Mouse (Mus musculus) intestine, postnatal 0 days (tissue): ENCODE measurements around the gene Thap11. TPM values are rescaled to one million over a fixed set of nuclear protein-coding genes. Genes with fewer than 3 reads are reported as not detected.

Source experiments
- ATAC-seq: fragments of 200-750 bp; cut with Nextera tagmentation; 2 replicates; pipeline ENCODE4 v1.8.0; 2017; ENCODE audit warnings: mild to moderate bottlenecking, moderate TSS enrichment, moderate library complexity
- H3K27ac ChIP-seq: fragments of 300-500 bp; sonication (generic); 2 replicates; pipeline ENCODE4 v1.5.1; 2014; ENCODE audit warnings: mild to moderate bottlenecking, low read depth, low read length, moderate library complexity
- H3K27me3 ChIP-seq: fragments of 300-500 bp; sonication (generic); replicated peaks from 2 replicates; pipeline ENCODE4 v1.6.1; 2014; ENCODE audit warnings: low read length, mixed read lengths; ENCODE audit not compliant: control insufficient read depth, insufficient read depth
- H3K36me3 ChIP-seq: fragments of 300-500 bp; sonication (generic); 2 replicates; pipeline ENCODE4 v1.6.1; 2014; ENCODE audit warnings: mild to moderate bottlenecking, moderate library complexity; ENCODE audit not compliant: control insufficient read depth, insufficient read depth
- H3K4me1 ChIP-seq: fragments of 300-500 bp; sonication (generic); replicated peaks from 2 replicates; pipeline ENCODE4 v1.6.1; 2014; ENCODE audit warnings: antibody characterized with exemption, low read length, mixed read lengths; ENCODE audit not compliant: control insufficient read depth, insufficient read depth
- H3K4me2 ChIP-seq: fragments of 300-500 bp; sonication (generic); replicated peaks from 2 replicates; pipeline ENCODE4 v1.6.1; 2014; ENCODE audit warnings: low read depth, mild to moderate bottlenecking, moderate library complexity
- H3K4me3 ChIP-seq: fragments of 300-500 bp; sonication (generic); 2 replicates; pipeline ENCODE4 v1.5.1; 2014; ENCODE audit warnings: low read depth, low read length
- H3K9ac ChIP-seq: fragments of 300-500 bp; sonication (generic); 2 replicates; pipeline ENCODE4 v1.6.1; 2014; ENCODE audit warnings: mild to moderate bottlenecking, low read depth, low read length
- H3K9me3 ChIP-seq: fragments of 300-500 bp; sonication (generic); 2 replicates; pipeline ENCODE4 v1.6.1; 2016; ENCODE audit warnings: mixed run types; ENCODE audit not compliant: control insufficient read depth
- CTCF ChIP-seq: sonication (generic); IDR thresholded peaks from 2 replicates; pipeline ENCODE4 v1.5.1; 2016; ENCODE audit warnings: low read depth, mild to moderate bottlenecking, control low read depth, antibody characterized with exemption, moderate library complexity
- WGBS: fragments of 180-500 bp; shearing (Covaris S2); extraction: QIAGEN DNeasy Blood & Tissue Kit; methylation state at CpG from one replicate; pipeline ENCODE4 v1.1.7; 2014; 5-methylcytosine and 5-hydroxymethylcytosine counted together
- polyA plus RNA-seq: library from polyadenylated mRNA; unstranded; fragments of >200 nt; fragmentation: Nextera tagmentation; extraction: Ambion mirVana; gene quantifications from 2 replicates; pipeline ENCODE4 v1.2.1, GENCODE M21; 2015

Thap11 gene
- polyA plus RNA-seq, 1 experiment from 2014 or later: 28.3 TPM

GRCm38 (mm10) chr8:105889756-105890465, 35.0 kb downstream of the Thap11 start:
- 0 out of 2 replicates have a peak overlapping the region, but pooled peaks have one; percentile 7 for H3K27ac ChIP-seq
- no peak overlapping the region for H3K4me3 ChIP-seq
- no peaks in the 10 kb centered on the region for H3K4me1 ChIP-seq
- 95% methylated on average over 12 of the region's 12 CpGs for WGBS
- no peak for TF ChIP-seq CTCF
- H3K9ac ChIP-seq: no peak overlapping the region
- H3K4me2 ChIP-seq: no peak overlapping the region
- H3K9me3 ChIP-seq: no peaks in the 10 kb centered on the region
- no peak for ATAC-seq
- peaks cover 76% of the 10 kb centered on the region for H3K36me3 ChIP-seq
- no peaks in the 10 kb centered on the region for H3K27me3 ChIP-seq

GRCm38 (mm10) chr8:105890870-105891269, 35.9 kb downstream of the Thap11 start:
- Histone ChIP-seq H3K27me3 (no peaks in the 10 kb centered on the region), H3K4me2 (no peak overlapping the region), H3K36me3 (peaks cover 66% of the 10 kb centered on the region), H3K4me1 (no peaks in the 10 kb centered on the region), H3K9me3 (no peaks in the 10 kb centered on the region), H3K9ac (no peak overlapping the region), H3K4me3 (no peak overlapping the region), H3K27ac (no peak overlapping the region)
- TF ChIP-seq CTCF: no peak
- 84% methylated on average over 6 of the region's 6 CpGs for WGBS
- no peak for ATAC-seq

GRCm38 (mm10) chr8:105892432-105892831, 37.5 kb downstream of the Thap11 start:
- WGBS: 88% methylated on average over 6 of the region's 6 CpGs
- Histone ChIP-seq H3K4me2 (no peak overlapping the region), H3K9ac (no peak overlapping the region), H3K27me3 (no peaks in the 10 kb centered on the region), H3K4me1 (no peaks in the 10 kb centered on the region), H3K4me3 (no peak overlapping the region), H3K9me3 (no peaks in the 10 kb centered on the region), H3K27ac (no peak overlapping the region), H3K36me3 (peaks cover 50% of the 10 kb centered on the region)
- ATAC-seq: no peak
- peak; percentile 69 for TF ChIP-seq CTCF

- Histone ChIP-seq H3K9me3 (no peaks in the 10 kb centered on the region), H3K36me3 (peaks cover 41% of the 10 kb centered on the region), H3K4me1 (no peaks in the 10 kb centered on the region), H3K27me3 (no peaks in the 10 kb centered on the region), H3K27ac (no peak within 1 kb of the TSS), H3K4me2 (no peak within 1 kb of the TSS), H3K4me3 (no peak within 1 kb of the TSS), H3K9ac (no peak within 1 kb of the TSS)
- ATAC-seq: peak; percentile 49; the same call in 1 of the 2 replicates
- 21% methylated on average over 11 of the region's 11 CpGs for WGBS
- no peak for TF ChIP-seq CTCF
Measured at GRCm38 (mm10) chr8:105893339-105893738, 38.4 kb downstream of the Thap11 start, which contains the start of gene Nrn1l. TSS of gene Nrn1l (plus strand) at chr8:105893567.

- Histone ChIP-seq H3K4me2 (no peak overlapping the region), H3K4me1 (no peaks in the 10 kb centered on the region), H3K36me3 (peaks cover 1% of the 10 kb centered on the region; the same call in 1 of the 2 replicates), H3K27ac (no peak overlapping the region), H3K4me3 (no peak overlapping the region), H3K27me3 (no peaks in the 10 kb centered on the region), H3K9ac (no peak overlapping the region), H3K9me3 (no peaks in the 10 kb centered on the region)
- ATAC-seq: no peak
- no peak for TF ChIP-seq CTCF
- WGBS: 68% methylated on average over 9 of the region's 9 CpGs
Measured at GRCm38 (mm10) chr8:105897801-105898480, 43.0 kb downstream of the Thap11 start.

GRCm38 (mm10) chr8:105900180-105900940, 45.4 kb downstream of the Thap11 start, which contains the start of gene Pskh1:
TSS of gene Pskh1 (plus strand) at chr8:105900441.
- H3K27me3 ChIP-seq: no peaks in the 10 kb centered on the region
- WGBS: under 1% methylated on average over 67 of the region's 68 CpGs
- ATAC-seq: peak; percentile 94

More at GRCm38 (mm10) chr8:105900180-105900940, 45.4 kb downstream of the Thap11 start, which contains the start of gene Pskh1:
- Histone ChIP-seq H3K4me3 (peak within 1 kb of the TSS; percentile 98), H3K9ac (peak within 1 kb of the TSS; percentile 98), H3K4me1 (no peaks in the 10 kb centered on the region), H3K36me3 (no peaks in the 10 kb centered on the region), H3K9me3 (no peaks in the 10 kb centered on the region), H3K4me2 (peak within 1 kb of the TSS; percentile 84), H3K27ac (peak within 1 kb of the TSS; percentile 93)
- TF ChIP-seq CTCF: peak; percentile 21; the same call in 1 of the 2 replicates
